Mouse (Mus musculus): Measurements from ENCODE around the gene Rimbp3.

DNA sequence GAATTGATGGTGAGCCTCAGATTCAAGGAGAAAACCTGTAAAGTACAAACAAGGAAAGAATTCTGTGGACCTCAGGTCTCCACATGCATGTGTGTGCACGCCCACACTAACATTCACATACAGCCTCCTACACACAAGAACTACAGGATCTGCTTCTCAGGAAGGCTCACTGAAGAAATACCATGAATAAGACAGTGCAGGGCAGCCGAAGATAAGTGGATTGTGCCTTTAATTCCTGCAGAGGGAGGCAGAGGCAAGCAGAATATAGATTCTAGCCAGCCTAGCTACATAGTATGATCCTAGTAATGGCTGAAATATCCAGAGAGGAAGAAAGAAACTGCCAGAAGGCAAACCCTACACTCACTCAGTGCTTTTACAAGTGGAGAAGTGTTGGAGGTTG is 6.4 kb upstream of the Rimbp3 start:
- TF ChIP-seq GATA1 (IDR thresholded peaks at IDR 0.05; ENCODE audit: low read length) (no peak), TAL1 (IDR thresholded peaks at IDR 0.05; ENCODE audit: low read length) (no peak)
